Mouse (Mus musculus): ENCODE data around the gene Etv4.

GRCm38 (mm10) chr11:101830616-101831015 is 45.4 kb upstream of the Etv4 start:
- TF ChIP-seq POLR2A (IDR thresholded peaks at IDR 0.05; ENCODE audit: low read depth, low read length) (no peak), CTCF (IDR thresholded peaks at IDR 0.05; ENCODE audit: borderline replicate concordance, insufficient read depth, low read length) (no peak)

All from embryonic fibroblast, embryonic 13.5 days (primary cell).